ENCODE assay signal across 8 mouse cellular contexts in the genomic region with DNA sequence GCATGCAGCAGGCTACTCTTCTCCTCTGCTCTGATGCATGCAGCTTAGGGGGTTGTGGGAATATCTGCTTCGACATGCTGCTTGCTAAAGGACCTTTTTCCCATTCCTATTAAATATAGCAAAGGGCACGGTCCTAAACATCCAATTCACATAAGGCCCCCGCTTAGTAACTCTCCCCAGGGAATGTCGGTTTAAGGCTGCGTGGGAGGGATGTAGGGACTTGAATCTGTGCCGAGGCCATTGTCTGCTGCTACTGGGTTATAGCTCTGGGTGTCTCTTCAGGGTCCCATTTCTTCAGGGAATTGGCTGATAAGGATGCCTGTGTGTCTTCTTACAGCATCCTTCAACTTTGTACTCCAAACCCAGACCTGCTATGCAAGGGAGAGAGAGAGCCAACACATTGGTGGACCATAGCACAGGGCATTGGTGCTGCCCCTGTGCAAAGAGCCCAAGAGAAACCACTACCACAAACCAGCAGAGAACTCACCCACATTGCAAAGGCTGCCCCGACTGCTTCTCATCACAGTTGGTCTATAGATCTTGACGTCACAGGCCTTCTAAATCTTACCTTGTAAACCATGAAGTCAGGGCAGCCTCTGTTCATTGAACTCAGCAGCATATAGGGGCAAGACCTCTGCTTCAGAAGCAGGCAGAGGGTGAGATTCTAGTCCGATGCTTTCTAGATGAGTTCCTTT. TPM values are rescaled to one million over a fixed set of nuclear protein-coding genes. Genes with fewer than 3 reads are reported as not detected.
DNase-seq lines count a peak whose midpoint lies in the region; ATAC-seq and TF ChIP-seq lines count a peak whose summit lies in the region.

No protein-coding gene starts in this region.

- no peaks in the 10 kb centered on the region for H3K36me3 ChIP-seq in kidney, adult 2 months (ENCODE audit: control insufficient read depth, insufficient read depth, low read length)
- H3K36me3 ChIP-seq in intestine, embryonic 14.5 days (ENCODE audit: control insufficient read depth, insufficient read depth, low read length) = no peaks in the 10 kb centered on the region
- H3K36me3 ChIP-seq in neural tube, embryonic 13.5 days = no peaks in the 10 kb centered on the region

- H3K4me2 ChIP-seq in intestine, embryonic 14.5 days (ENCODE audit: low read length) = peak overlapping the region; percentile 82
- peak overlapping the region; percentile 90 for H3K4me2 ChIP-seq in neural tube, embryonic 13.5 days

- no peak for TF ChIP-seq CTCF in kidney, adult 2 months (conservative IDR thresholded peaks at IDR 0.05; ENCODE audit: insufficient read depth, insufficient read length, low read depth, low read length)

- H3K9ac ChIP-seq in intestine, embryonic 14.5 days (ENCODE audit: low read length) = no peak overlapping the region
- H3K9ac ChIP-seq in neural tube, embryonic 13.5 days = no peak overlapping the region

- no peak for DNase-seq in kidney, adult 2 months
- DNase-seq in kidney, postnatal 10 days = no peak
- DNase-seq in intestine, embryonic 14.5 days (ENCODE audit: low spot score) = no peak
- DNase-seq in layer of hippocampus, postnatal 36 days = no peak
- no peak for DNase-seq in retina, postnatal 1 day
- no peak for DNase-seq in adrenal gland, postnatal 14 days

- H3K27me3 ChIP-seq in kidney, adult 2 months (replicated peaks; ENCODE audit: control insufficient read depth, insufficient read depth, low read length) = no peaks in the 10 kb centered on the region
- H3K27me3 ChIP-seq in intestine, embryonic 14.5 days (replicated peaks; ENCODE audit: control insufficient read depth, insufficient read depth, low read length) = no peaks in the 10 kb centered on the region
- H3K27me3 ChIP-seq in neural tube, embryonic 13.5 days = peaks cover 50% of the 10 kb centered on the region

- H3K4me3 ChIP-seq in kidney, adult 2 months (ENCODE audit: insufficient read depth, low read depth, low read length) = peak overlapping the region; percentile 82
- peak overlapping the region; percentile 77; the same call in 1 of the 2 replicates for H3K4me3 ChIP-seq in intestine, embryonic 14.5 days (ENCODE audit: low read depth, low read length)
- H3K4me3 ChIP-seq in neural tube, embryonic 13.5 days = peak overlapping the region; percentile 54; the same call in 1 of the 2 replicates

- peaks cover 5% of the 10 kb centered on the region; the same call in 1 of the 2 replicates for H3K4me1 ChIP-seq in kidney, adult 2 months (ENCODE audit: control insufficient read depth, insufficient read depth, low read length)
- peaks cover 47% of the 10 kb centered on the region for H3K4me1 ChIP-seq in intestine, embryonic 14.5 days (replicated peaks; ENCODE audit: control insufficient read depth, insufficient read depth, low read length)
- peaks cover 18% of the 10 kb centered on the region for H3K4me1 ChIP-seq in neural tube, embryonic 13.5 days (replicated peaks)

- H3K9me3 ChIP-seq in intestine, embryonic 14.5 days (ENCODE audit: control insufficient read depth, low read length) = no peaks in the 10 kb centered on the region
- H3K9me3 ChIP-seq in neural tube, embryonic 13.5 days = no peaks in the 10 kb centered on the region

- H3K27ac ChIP-seq in kidney, adult 2 months (ENCODE audit: insufficient read depth, low read depth, low read length) = peak overlapping the region; percentile 87
- H3K27ac ChIP-seq in intestine, embryonic 14.5 days (ENCODE audit: low read depth) = peak overlapping the region; percentile 70
- no peak overlapping the region for H3K27ac ChIP-seq in neural tube, embryonic 13.5 days (replicated peaks)

- TF ChIP-seq POLR2A in kidney, adult 2 months (IDR thresholded peaks at IDR 0.05; ENCODE audit: low read depth, low read length) = no peak

- 50% methylated on average over 9 of the region's 9 CpGs for WGBS in kidney, adult 2 months
- WGBS in intestine, embryonic 14.5 days = 43% methylated on average over 9 of the region's 9 CpGs
- WGBS in neural tube, embryonic 13.5 days = 31% methylated on average over 9 of the region's 9 CpGs

- 0 out of 2 replicates have a peak, but pooled peaks have one; percentile 7 for ATAC-seq in common myeloid progenitor, adult 5-6 weeks (replicated peaks; ENCODE audit: low read depth, poor library complexity, severe bottlenecking)
- no peak for ATAC-seq in intestine, embryonic 14.5 days (replicated peaks; ENCODE audit: low FRiP score, low TSS enrichment, low read depth)
- ATAC-seq in neural tube, embryonic 13.5 days (ENCODE audit: low read depth) = no peak

RNA-seq across cellular contexts. Expression of gene Rcsd1, which starts 0.7 kb away (rescaled TPM):
- polyA plus RNA-seq in kidney, adult 2 months (2012; rRNA removed) = 11.7 and 15.6 TPM in 2 replicates
- 83.0 and 83.6 TPM in 2 replicates for total RNA-seq in common myeloid progenitor, adult 5-6 weeks (2017)
- 29.1 and 31.4 TPM in 2 replicates for polyA plus RNA-seq in intestine, embryonic 14.5 days (2014; fragmentation: Nextera tagmentation; extraction: Ambion mirVana)
- 12.4 and 13.5 TPM in 2 replicates for polyA plus RNA-seq in neural tube, embryonic 13.5 days (2015; fragmentation: Nextera tagmentation; extraction: Ambion mirVana)
- 1 to 10 TPM; 3.7 to 4.8 TPM for total RNA-seq in layer of hippocampus, postnatal 36 days (2021)
- 22.1 and 35.0 TPM in 2 replicates for total RNA-seq in adrenal gland, postnatal 14 days (2021)

RNA-seq across cellular contexts. Expression of gene Creg1, which starts 54.7 kb away (rescaled TPM):
- polyA plus RNA-seq in kidney, adult 2 months (2012; rRNA removed) = 86.9 and 89.7 TPM in 2 replicates
- 142 and 144 TPM in 2 replicates for total RNA-seq in common myeloid progenitor, adult 5-6 weeks (2017)
- 78.7 and 81.2 TPM in 2 replicates for polyA plus RNA-seq in intestine, embryonic 14.5 days (2014; fragmentation: Nextera tagmentation; extraction: Ambion mirVana)
- 32.9 and 37.0 TPM in 2 replicates for polyA plus RNA-seq in neural tube, embryonic 13.5 days (2015; fragmentation: Nextera tagmentation; extraction: Ambion mirVana)
- total RNA-seq in layer of hippocampus, postnatal 36 days (2021) = 10 to 100 TPM; 21.3 to 35.2 TPM
- 36.6 and 56.6 TPM in 2 replicates for total RNA-seq in adrenal gland, postnatal 14 days (2021)
